Mouse (Mus musculus): ENCODE results near the gene Elmo1.

- no peak for TF ChIP-seq CTCF (IDR thresholded peaks at IDR 0.05; ENCODE audit: borderline replicate concordance, control insufficient read depth, extremely low read depth, insufficient read depth, low read length, poor library complexity)
- no peak for TF ChIP-seq POLR2A (IDR thresholded peaks at IDR 0.05; ENCODE audit: control insufficient read depth, extremely low read depth, insufficient read depth, low read length, poor library complexity)
Measured at GRCm38 (mm10) chr13:20371501-20371900, 281.1 kb downstream of the Elmo1 start.

Measured in thymus, adult 2 months (tissue).